Mouse (Mus musculus) kidney, embryonic 16.5 days (tissue): ENCODE measurements around the gene Tasp1. TPM values are rescaled to one million over a fixed set of nuclear protein-coding genes. Genes with fewer than 3 reads are reported as not detected.

ENCODE experiments used
- ATAC-seq: fragments of 200-750 bp; cut with Nextera tagmentation; 2 replicates; pipeline ENCODE4 v1.8.0; 2017; ENCODE audit warnings: moderate TSS enrichment; ENCODE audit not compliant: low FRiP score, low TSS enrichment
- H3K27ac ChIP-seq: fragments of 300-500 bp; sonication (generic); 2 replicates; pipeline ENCODE4 v1.5.1; 2014; ENCODE audit warnings: low read length
- H3K27me3 ChIP-seq: fragments of 300-500 bp; sonication (generic); 2 replicates; pipeline ENCODE4 v1.6.1; 2014; ENCODE audit warnings: low read length, control low read depth, mixed read lengths; ENCODE audit not compliant: insufficient read depth
- H3K36me3 ChIP-seq: fragments of 300-500 bp; sonication (generic); 2 replicates; pipeline ENCODE4 v1.6.1; 2014; ENCODE audit warnings: low read length, control low read depth, mixed read lengths; ENCODE audit not compliant: insufficient read depth
- H3K4me1 ChIP-seq: fragments of 300-500 bp; sonication (generic); 2 replicates; pipeline ENCODE4 v1.6.1; 2014; ENCODE audit warnings: low read length, control low read depth, mixed read lengths; ENCODE audit not compliant: insufficient read depth
- H3K4me2 ChIP-seq: fragments of 300-500 bp; sonication (generic); replicated peaks from 2 replicates; pipeline ENCODE4 v1.6.1; 2014; ENCODE audit warnings: low read depth, low read length
- H3K4me3 ChIP-seq: fragments of 300-500 bp; sonication (generic); 2 replicates; pipeline ENCODE4 v1.5.1; 2014; ENCODE audit warnings: mild to moderate bottlenecking, low read length
- H3K9ac ChIP-seq: fragments of 300-500 bp; sonication (generic); replicated peaks from 2 replicates; pipeline ENCODE4 v1.6.1; 2014; ENCODE audit warnings: low read length
- H3K9me3 ChIP-seq: fragments of 300-500 bp; sonication (generic); 2 replicates; pipeline ENCODE4 v1.6.1; 2016; ENCODE audit warnings: low read length, control low read depth
- WGBS: fragments of 180-500 bp; shearing (Covaris S2); extraction: QIAGEN DNeasy Blood & Tissue Kit; methylation state at CpG from one replicate; pipeline ENCODE4 v1.1.7; 2014; 5-methylcytosine and 5-hydroxymethylcytosine counted together
- polyA plus RNA-seq: library from polyadenylated mRNA; unstranded; fragments of >200 nt; fragmentation: Nextera tagmentation; extraction: Ambion mirVana; gene quantifications from 2 replicates; pipeline ENCODE4 v1.2.1, GENCODE M21; 2015

The Tasp1 gene
- polyA plus RNA-seq, 1 experiment from 2014 or later, result 20.5 TPM

- Histone ChIP-seq H3K36me3 (no peaks in the 10 kb centered on the region), H3K9me3 (no peaks in the 10 kb centered on the region), H3K9ac (no peak overlapping the region), H3K4me2 (no peak overlapping the region), H3K27ac (no peak overlapping the region), H3K27me3 (no peaks in the 10 kb centered on the region), H3K4me1 (no peaks in the 10 kb centered on the region), H3K4me3 (no peak overlapping the region)
- WGBS, result 95% methylated on average over 6 of the region's 6 CpGs
- ATAC-seq, result no peak
These were observed 258.7 kb downstream of the Tasp1 start for GRCm38 (mm10) chr2:139807887-139808286.

- H3K27ac ChIP-seq, result no peak overlapping the region
- no peaks in the 10 kb centered on the region for H3K36me3 ChIP-seq
- no peaks in the 10 kb centered on the region for H3K9me3 ChIP-seq
These were observed 262.6 kb downstream of the Tasp1 start for GRCm38 (mm10) chr2:139804041-139804440.

GRCm38 (mm10) chr2:139792345-139793120 lies 274.1 kb downstream of the Tasp1 start:
- H3K27ac ChIP-seq, result no peak overlapping the region

More at GRCm38 (mm10) chr2:139804041-139804440, 262.6 kb downstream of the Tasp1 start:
- Histone ChIP-seq H3K27me3 (no peaks in the 10 kb centered on the region), H3K4me3 (no peak overlapping the region), H3K4me2 (no peak overlapping the region), H3K4me1 (no peaks in the 10 kb centered on the region), H3K9ac (no peak overlapping the region)
- WGBS, result 79% methylated on average over 7 of the region's 7 CpGs
- ATAC-seq, result no peak

GRCm38 (mm10) chr2:139788658-139789057 lies 277.9 kb downstream of the Tasp1 start:
- ATAC-seq, result no peak
- Histone ChIP-seq H3K4me2 (no peak overlapping the region), H3K27ac (no peak overlapping the region), H3K9me3 (no peaks in the 10 kb centered on the region), H3K4me3 (no peak overlapping the region), H3K4me1 (no peaks in the 10 kb centered on the region), H3K36me3 (no peaks in the 10 kb centered on the region), H3K9ac (no peak overlapping the region), H3K27me3 (no peaks in the 10 kb centered on the region)
- WGBS, result 34% methylated on average over 4 of the region's 4 CpGs

More at GRCm38 (mm10) chr2:139792345-139793120, 274.1 kb downstream of the Tasp1 start:
- H3K4me3 ChIP-seq, result no peak overlapping the region
- WGBS, result 75% methylated on average over 9 of the region's 9 CpGs
- no peaks in the 10 kb centered on the region for H3K9me3 ChIP-seq
- no peak for ATAC-seq
- H3K4me2 ChIP-seq, result no peak overlapping the region
- H3K36me3 ChIP-seq, result no peaks in the 10 kb centered on the region
- no peak overlapping the region for H3K9ac ChIP-seq
- no peaks in the 10 kb centered on the region for H3K27me3 ChIP-seq
- H3K4me1 ChIP-seq, result no peaks in the 10 kb centered on the region

- 76% methylated on average over 2 of the region's 2 CpGs for WGBS
- no peak for ATAC-seq
- H3K27ac ChIP-seq, result no peak overlapping the region
- H3K4me1 ChIP-seq, result 0 out of 2 replicates have a peak, but pooled peaks cover 5% of the 10 kb centered on the region
- no peak overlapping the region for H3K4me2 ChIP-seq
- H3K9me3 ChIP-seq, result no peaks in the 10 kb centered on the region
- no peak overlapping the region for H3K4me3 ChIP-seq
- no peaks in the 10 kb centered on the region for H3K36me3 ChIP-seq
- H3K27me3 ChIP-seq, result no peaks in the 10 kb centered on the region
- H3K9ac ChIP-seq, result no peak overlapping the region
These were observed 281.7 kb downstream of the Tasp1 start for GRCm38 (mm10) chr2:139784946-139785345.

GRCm38 (mm10) chr2:139784465-139784864 lies 282.1 kb downstream of the Tasp1 start:
- Histone ChIP-seq H3K4me2 (no peak overlapping the region), H3K9me3 (no peaks in the 10 kb centered on the region), H3K27me3 (no peaks in the 10 kb centered on the region), H3K36me3 (no peaks in the 10 kb centered on the region), H3K4me1 (0 out of 2 replicates have a peak, but pooled peaks cover 5% of the 10 kb centered on the region), H3K4me3 (no peak overlapping the region), H3K9ac (no peak overlapping the region), H3K27ac (no peak overlapping the region)
- ATAC-seq, result no peak
- WGBS, result 82% methylated on average over 1 of the region's 1 CpGs

Other genes starting within 250 kb of the Tasp1 start
- not detected in 2 replicates for gene Gm17374, start 85.2 kb upstream of the Tasp1 start, polyA plus RNA-seq
- gene Esf1, start 103.8 kb upstream of the Tasp1 start, polyA plus RNA-seq, result 23.4 and 26.2 TPM in 2 replicates
- gene Ndufaf5, start 103.8 kb upstream of the Tasp1 start, polyA plus RNA-seq, result 25.1 and 25.6 TPM in 2 replicates